Mouse (Mus musculus): ENCODE measurements at regions not wholly inside any gene's neighbourhood (a gene's known extent, or its start where the extent isn't known, plus 50 kb on each side); places are given as distances from the start of the nearest gene placed in this dataset.
A peak's percentile ranks its signal among the peaks of the same experiment; 100 is the strongest.

GRCm38 (mm10) chr3:104343096-104343495 is 122.9 kb upstream of the Magi3 start:
- DNase-seq (ENCODE audit: inconsistent age in 2 of 2, low spot score in 1 of 2) = no peak

- DNase-seq (ENCODE audit: inconsistent age in 2 of 2, low spot score in 1 of 2) = no peak
These were observed 122.0 kb upstream of the Magi3 start for GRCm38 (mm10) chr3:104342220-104342619.

DNA sequence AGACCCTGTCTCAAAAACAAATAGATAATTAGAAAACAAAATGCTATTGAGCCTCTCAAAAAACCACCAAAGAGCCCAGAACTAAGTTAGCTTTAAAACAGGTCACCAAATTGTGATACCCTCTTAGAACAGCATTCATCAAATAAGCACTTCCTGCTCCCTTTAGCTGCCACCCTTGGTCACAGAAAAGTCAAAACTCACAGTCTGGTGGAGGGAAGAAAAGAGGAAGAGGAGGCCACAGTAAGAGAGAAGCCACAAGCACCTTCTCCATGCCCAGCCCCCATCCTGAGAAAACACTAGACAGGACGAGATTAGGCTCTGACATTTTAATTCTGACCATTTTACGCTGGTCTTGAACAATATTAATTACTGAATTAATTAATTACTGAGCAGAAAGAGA is 120.2 kb upstream of the Magi3 start:
- DNase-seq (ENCODE audit: inconsistent age in 2 of 2, low spot score in 1 of 2) = no peak

DNA sequence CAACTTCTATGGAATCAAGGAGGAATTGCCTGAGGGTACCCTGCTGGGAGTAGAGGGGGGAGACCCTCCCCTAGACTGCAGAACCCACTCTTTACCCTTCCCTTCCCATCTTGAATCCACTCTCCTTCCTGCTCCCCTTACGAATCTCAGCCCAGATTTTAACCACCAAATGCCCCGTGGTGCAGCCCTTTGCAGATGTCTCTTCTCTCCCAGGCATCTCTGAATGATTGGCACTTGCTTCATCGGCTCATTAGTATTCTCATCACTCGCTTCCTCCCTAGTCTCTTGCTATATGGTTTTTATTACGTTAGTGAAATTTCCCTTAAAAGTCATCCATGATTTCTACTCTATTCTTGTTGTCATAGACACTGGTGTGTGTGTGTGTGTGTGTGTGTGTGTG is 116.7 kb upstream of the Magi3 start:
- no peak for DNase-seq (ENCODE audit: inconsistent age in 2 of 2, low spot score in 1 of 2)

DNA sequence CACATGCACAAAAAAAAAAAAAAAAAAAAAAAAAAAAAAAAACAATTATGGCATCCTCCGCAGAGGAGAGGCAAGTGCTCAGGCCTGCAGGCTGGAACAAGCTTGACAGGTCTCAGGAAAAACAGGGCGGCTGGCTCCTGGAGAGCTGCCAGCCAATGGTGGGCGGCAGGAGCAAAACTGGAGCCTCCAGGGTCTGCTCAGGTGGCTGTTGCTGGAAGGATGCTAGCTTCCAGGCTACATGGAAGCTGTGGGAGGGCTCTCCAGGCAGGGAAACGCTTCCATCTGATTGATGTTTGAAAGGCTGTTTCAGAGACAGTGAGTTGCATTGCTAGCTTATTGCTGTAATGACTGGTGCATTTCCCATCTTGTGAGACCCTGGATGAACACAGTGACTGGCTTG is 116.1 kb upstream of the Magi3 start:
- DNase-seq (ENCODE audit: inconsistent age in 2 of 2, low spot score in 1 of 2) = no peak

DNA sequence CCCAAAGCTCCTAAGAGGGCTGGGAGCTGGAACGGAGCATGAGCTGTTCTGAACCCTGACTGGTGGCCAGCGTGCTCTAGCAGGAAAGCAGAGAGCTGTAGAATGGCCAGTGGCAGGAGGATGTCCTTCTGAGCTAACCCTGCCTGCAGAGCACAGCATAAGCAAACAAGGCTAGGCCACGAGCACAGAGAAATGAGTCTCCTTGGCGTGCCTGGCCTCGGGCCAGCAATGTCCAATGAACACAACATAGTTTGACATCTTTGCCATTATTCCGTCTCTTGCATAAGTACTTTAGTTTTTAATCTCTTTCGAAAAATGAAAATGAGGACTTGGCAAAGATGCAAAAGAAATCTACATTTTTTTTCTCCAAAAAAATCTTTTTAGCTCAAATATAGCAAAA is 114.6 kb upstream of the Magi3 start:
- DNase-seq (ENCODE audit: inconsistent age in 2 of 2, low spot score in 1 of 2) = no peak

DNA sequence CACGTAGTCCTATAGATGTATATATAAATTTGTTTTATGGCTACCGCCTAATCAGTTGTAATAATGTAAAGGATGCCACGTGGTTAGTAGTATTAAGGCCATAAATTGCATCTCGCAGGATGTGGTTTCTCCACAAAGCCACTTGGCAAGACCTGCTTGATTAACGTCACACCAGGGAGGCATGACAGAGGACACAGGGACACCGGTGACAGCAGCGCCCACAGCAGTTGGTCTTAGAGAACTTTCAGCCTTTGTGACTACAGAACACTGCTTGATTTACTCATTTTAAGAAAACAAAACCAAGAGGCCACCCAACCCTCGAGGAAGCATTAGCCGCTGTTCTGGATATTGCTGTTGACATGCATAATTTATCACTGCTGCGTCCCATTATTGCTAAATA is 113.2 kb upstream of the Magi3 start:
- no peak for DNase-seq (ENCODE audit: inconsistent age in 2 of 2, low spot score in 1 of 2)

DNA sequence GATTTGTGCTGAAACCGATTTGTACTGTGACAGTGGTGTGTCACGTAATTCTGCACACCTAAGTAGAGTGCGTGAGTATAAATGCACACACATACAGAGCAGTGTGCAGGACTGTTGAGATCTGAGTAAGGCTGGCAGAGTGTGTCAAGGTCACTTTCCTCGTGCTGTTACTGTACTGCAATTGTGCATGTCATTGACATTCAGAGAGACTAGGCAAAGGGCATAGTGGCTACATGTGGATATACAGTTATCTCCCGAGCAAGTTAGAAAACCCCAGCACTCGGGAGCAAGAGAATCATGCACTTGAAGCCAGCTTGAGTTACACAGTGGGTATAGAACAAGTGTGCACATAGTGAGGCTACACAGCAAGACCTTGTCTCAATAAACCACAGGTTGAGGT is 110.5 kb upstream of the Magi3 start:
- peak; percentile 42 to 74 for DNase-seq (ENCODE audit: inconsistent age in 2 of 2, low spot score in 1 of 2)

GRCm38 (mm10) chr3:104327829-104328228 is 107.7 kb upstream of the Magi3 start:
- no peak for DNase-seq (ENCODE audit: inconsistent age in 2 of 2, low spot score in 1 of 2)

- no peak for DNase-seq (ENCODE audit: inconsistent age in 2 of 2, low spot score in 1 of 2)
These were observed 107.0 kb upstream of the Magi3 start for GRCm38 (mm10) chr3:104327034-104327729.

- DNase-seq (ENCODE audit: inconsistent age in 2 of 2, low spot score in 1 of 2) = no peak
These were observed 102.4 kb upstream of the Magi3 start for GRCm38 (mm10) chr3:104322591-104322990.

DNA sequence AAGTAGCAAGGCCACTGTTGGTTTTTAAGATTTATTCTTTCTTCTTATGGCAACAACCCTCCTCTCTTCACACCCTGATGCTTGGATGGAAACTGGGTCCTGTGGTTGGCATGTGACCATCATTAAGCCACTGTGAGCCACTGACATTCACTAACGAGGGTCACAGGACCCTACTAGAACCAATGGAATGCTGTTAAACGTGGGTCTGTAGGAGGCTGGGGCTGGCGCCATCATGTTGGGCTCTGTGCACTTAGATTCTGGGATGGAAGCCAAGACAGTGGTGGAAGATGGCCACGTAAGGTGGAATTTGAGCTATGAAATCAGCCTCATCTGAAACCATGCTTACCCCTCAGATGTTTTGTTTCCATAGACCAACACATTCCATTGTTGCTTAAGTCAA is 100.2 kb upstream of the Magi3 start:
- DNase-seq (ENCODE audit: inconsistent age in 2 of 2, low spot score in 1 of 2) = no peak

- no peak for DNase-seq (ENCODE audit: inconsistent age in 2 of 2, low spot score in 1 of 2)
These were observed 99.2 kb upstream of the Magi3 start for GRCm38 (mm10) chr3:104319377-104319776.

DNA sequence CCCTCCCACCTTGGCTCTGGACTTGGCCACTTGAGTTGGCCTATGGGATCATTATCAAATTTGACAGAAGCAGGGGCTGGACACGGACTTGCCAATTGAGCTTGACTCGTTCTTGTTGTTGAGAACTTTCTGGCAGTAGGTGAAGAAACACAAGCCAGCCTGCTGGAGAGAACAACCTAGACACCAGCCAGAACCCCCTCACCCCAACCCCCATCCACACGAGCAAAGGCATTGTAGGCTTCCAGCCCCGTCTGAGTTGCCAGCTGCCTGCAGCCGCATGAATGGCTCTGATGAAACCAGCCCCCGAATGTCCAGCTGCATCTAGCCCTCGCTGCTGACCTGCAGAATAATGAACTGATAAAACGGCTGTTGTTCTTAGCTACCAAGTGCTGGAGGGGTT is 98.7 kb upstream of the Magi3 start:
- DNase-seq (ENCODE audit: inconsistent age in 2 of 2, low spot score in 1 of 2) = no peak

DNA sequence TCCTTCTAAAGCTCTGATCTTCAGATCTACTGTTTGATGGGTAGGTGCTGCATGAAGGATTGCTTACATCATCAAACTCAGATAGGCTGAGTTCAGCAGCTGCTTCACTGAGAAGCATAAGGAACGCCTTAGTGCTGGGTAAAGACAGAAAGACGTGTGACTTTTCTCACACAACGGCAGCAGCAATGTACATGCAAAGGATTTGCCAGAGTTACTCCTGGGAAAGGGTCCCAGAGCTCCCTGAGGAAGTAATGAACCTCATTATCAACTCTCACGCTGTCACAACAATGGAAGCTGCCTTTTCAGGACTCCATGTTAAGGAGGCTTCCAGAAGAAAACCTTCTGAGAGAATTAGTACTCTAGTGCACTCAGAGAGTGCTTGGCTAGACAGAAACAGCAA is 97.4 kb upstream of the Magi3 start:
- DNase-seq (ENCODE audit: inconsistent age in 2 of 2, low spot score in 1 of 2) = no peak

- DNase-seq (ENCODE audit: inconsistent age in 2 of 2, low spot score in 1 of 2) = no peak
These were observed 92.9 kb upstream of the Magi3 start for GRCm38 (mm10) chr3:104313063-104313462.

- no peak for DNase-seq (ENCODE audit: inconsistent age in 2 of 2, low spot score in 1 of 2)
These were observed 86.8 kb upstream of the Magi3 start for GRCm38 (mm10) chr3:104306961-104307360.

DNA sequence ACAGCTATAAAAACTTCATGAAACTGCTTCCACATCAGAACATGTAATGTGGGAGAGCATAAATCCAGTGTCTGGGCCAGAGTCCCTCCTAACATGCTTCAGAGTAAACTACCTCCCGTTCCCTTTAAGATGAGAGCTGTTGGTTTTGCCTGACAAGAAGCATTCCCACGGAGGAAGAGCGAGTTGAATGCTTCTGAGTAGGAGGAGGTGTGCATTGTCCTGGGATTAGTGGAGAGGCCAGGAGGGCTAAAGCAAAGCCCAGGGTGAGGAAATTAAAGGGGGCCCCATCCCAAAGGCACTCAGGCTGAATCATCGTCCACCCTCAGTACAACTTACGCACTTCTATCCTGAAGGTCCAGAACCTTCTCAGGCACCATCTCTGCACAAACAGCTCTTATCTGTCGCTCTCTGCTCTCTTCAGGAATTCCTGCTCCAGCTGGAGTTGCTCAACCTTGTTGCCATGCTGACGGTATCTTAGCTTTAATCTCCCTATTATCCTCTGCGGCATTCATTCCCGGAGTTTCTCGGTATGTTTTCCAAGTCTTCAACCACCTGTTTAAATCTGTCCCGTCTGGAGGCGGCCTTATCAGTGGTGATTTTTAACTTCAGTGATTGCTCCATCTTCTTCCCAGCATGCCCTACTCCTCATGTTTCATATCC is 85.9 kb upstream of the Magi3 start:
- no peak for DNase-seq (ENCODE audit: inconsistent age in 2 of 2, low spot score in 1 of 2)

- DNase-seq (ENCODE audit: inconsistent age in 2 of 2, low spot score in 1 of 2) = peak in 1 of 2 experiments; percentile 52
These were observed 83.4 kb upstream of the Magi3 start for GRCm38 (mm10) chr3:104303577-104303976.

GRCm38 (mm10) chr3:104300201-104300600 is 80.0 kb upstream of the Magi3 start:
- no peak for DNase-seq (ENCODE audit: inconsistent age in 2 of 2, low spot score in 1 of 2)

DNA sequence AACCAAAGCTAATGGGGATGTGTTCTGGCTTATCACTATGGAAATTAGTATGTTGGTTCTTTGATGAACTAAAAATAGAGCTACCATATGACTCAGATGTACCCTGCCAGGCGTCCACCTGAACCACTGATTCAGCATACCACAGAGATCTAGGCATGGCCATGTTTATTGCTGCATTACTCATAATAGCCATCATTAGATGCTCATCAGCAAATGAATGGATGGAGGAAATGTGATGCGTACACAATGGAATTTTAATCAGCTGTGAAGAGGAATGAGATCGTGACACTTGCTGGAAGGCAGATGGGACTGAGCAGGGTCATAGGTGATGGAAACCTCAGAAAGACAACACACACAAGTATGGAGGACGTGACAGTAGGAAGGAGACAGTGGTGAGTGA is 78.7 kb upstream of the Magi3 start:
- DNase-seq (ENCODE audit: inconsistent age in 2 of 2, low spot score in 1 of 2) = no peak

- DNase-seq (ENCODE audit: inconsistent age in 2 of 2, low spot score in 1 of 2) = no peak
These were observed 78.2 kb upstream of the Magi3 start for GRCm38 (mm10) chr3:104298409-104298808.

- no peak for DNase-seq (ENCODE audit: inconsistent age in 2 of 2, low spot score in 1 of 2)
These were observed 76.9 kb upstream of the Magi3 start for GRCm38 (mm10) chr3:104297112-104297511.

All from adrenal gland, adult (tissue).